ENCODE assay signal across 14 mouse cellular contexts in the genomic region with DNA sequence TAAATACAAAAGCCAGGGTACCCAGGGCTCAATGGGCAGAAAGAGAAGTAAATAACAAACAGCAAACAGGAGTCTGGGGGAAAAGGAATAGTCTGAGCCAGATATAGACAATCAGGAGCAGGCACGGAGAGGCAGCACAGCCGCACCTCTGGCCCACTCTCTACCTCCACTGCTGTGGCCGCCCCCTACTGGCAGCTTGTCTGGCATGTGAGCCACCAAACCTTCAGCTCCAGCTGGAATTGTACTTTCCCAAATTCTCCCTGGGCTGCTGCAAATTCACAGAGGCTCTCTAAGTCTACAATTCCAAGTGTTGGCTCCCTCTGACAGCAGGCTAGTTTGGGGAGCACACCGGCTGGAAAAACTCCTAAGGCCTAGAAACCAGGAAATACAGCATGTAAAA. TPM values are rescaled to one million over a fixed set of nuclear protein-coding genes. Genes with fewer than 3 reads are reported as not detected.
A peak's percentile ranks its signal among the peaks of the same experiment; 100 is the strongest.
DNase-seq lines count a peak whose midpoint lies in the region; ATAC-seq and TF ChIP-seq lines count a peak whose summit lies in the region.
"Had no signal": no experiment of that assay in that cellular context is flagged by ENCODE, and none has a peak within 500 bp of the region (broad histone marks: within the 10 kb centered on the region; RNA-seq: fewer than 3 reads in every experiment).

No protein-coding gene starts in this region.

- no peak for TF ChIP-seq EP300 in stomach, postnatal 0 days (optimal IDR thresholded peaks at IDR 0.05)

- H3K4me2 ChIP-seq in lung, embryonic 14.5 days: no peak overlapping the region
- H3K4me2 ChIP-seq in stomach, postnatal 0 days (replicated peaks; ENCODE audit: low read depth): no peak overlapping the region
- no peak overlapping the region for H3K4me2 ChIP-seq in forebrain, postnatal 0 days (ENCODE audit: low read depth)
- H3K4me2 ChIP-seq: midbrain, embryonic 12.5 days; neural tube, embryonic 13.5 days had no signal

- H3K27ac ChIP-seq in lung, embryonic 14.5 days (ENCODE audit: low read depth): no peak overlapping the region
- no peak overlapping the region for H3K27ac ChIP-seq in stomach, postnatal 0 days (replicated peaks)
- H3K27ac ChIP-seq in forebrain, postnatal 0 days (ENCODE audit: low read depth, low read length): no peak overlapping the region
- H3K27ac ChIP-seq: midbrain, embryonic 12.5 days; neural tube, embryonic 13.5 days had no signal

- H3K4me3 ChIP-seq in lung, embryonic 14.5 days (ENCODE audit: low read depth, low read length): no peak overlapping the region
- no peak overlapping the region for H3K4me3 ChIP-seq in stomach, postnatal 0 days (ENCODE audit: low read depth, low read length)
- H3K4me3 ChIP-seq in forebrain, postnatal 0 days (ENCODE audit: low read depth, low read length): no peak overlapping the region
- H3K4me3 ChIP-seq: midbrain, embryonic 12.5 days; neural tube, embryonic 13.5 days had no signal

- H3K36me3 ChIP-seq in lung, embryonic 14.5 days (ENCODE audit: insufficient read depth): no peaks in the 10 kb centered on the region
- H3K36me3 ChIP-seq in stomach, postnatal 0 days (ENCODE audit: control insufficient read depth, insufficient read depth, low read length): no peaks in the 10 kb centered on the region
- no peaks in the 10 kb centered on the region for H3K36me3 ChIP-seq in forebrain, postnatal 0 days (ENCODE audit: insufficient read depth)
- H3K36me3 ChIP-seq: midbrain, embryonic 12.5 days; neural tube, embryonic 13.5 days had no signal

- no peaks in the 10 kb centered on the region for H3K9me3 ChIP-seq in lung, embryonic 14.5 days (ENCODE audit: low read depth, low read length)
- H3K9me3 ChIP-seq in stomach, postnatal 0 days (ENCODE audit: control insufficient read depth, low read length): no peaks in the 10 kb centered on the region
- H3K9me3 ChIP-seq in forebrain, postnatal 0 days (ENCODE audit: low read length): no peaks in the 10 kb centered on the region

- H3K27me3 ChIP-seq in lung, embryonic 14.5 days (ENCODE audit: insufficient read depth, low read length): no peaks in the 10 kb centered on the region
- no peaks in the 10 kb centered on the region for H3K27me3 ChIP-seq in stomach, postnatal 0 days (ENCODE audit: control insufficient read depth, insufficient read depth, low read length)
- no peaks in the 10 kb centered on the region for H3K27me3 ChIP-seq in forebrain, postnatal 0 days (ENCODE audit: insufficient read depth, low read length)
- H3K27me3 ChIP-seq: midbrain, embryonic 12.5 days; neural tube, embryonic 13.5 days had no signal

- peak; percentile 27 for TF ChIP-seq CTCF in lung, embryonic 14.5 days (IDR thresholded peaks at IDR 0.05; ENCODE audit: low read depth)
- TF ChIP-seq CTCF in stomach, postnatal 0 days (IDR thresholded peaks at IDR 0.05; ENCODE audit: low read depth): peak; percentile 56
- no peak for TF ChIP-seq CTCF in forebrain, postnatal 0 days (IDR thresholded peaks at IDR 0.05; ENCODE audit: low read depth)

- peak; percentile 68 for DNase-seq in heart, adult 11 months
- DNase-seq in heart, adult 8-10 months (ENCODE audit: low spot score): no peak
- DNase-seq in lung, embryonic 14.5 days: no peak
- no peak for DNase-seq in lung, postnatal 25 days (ENCODE audit: low spot score)
- DNase-seq in R1 (ENCODE audit: low read depth, low spot score): peak; percentile 64
- DNase-seq in stomach, postnatal 0 days (ENCODE audit: low spot score): no peak
- no peak for DNase-seq in ovary, postnatal 10 days (ENCODE audit: low spot score)
- no peak for DNase-seq in forebrain, postnatal 0 days
- DNase-seq: gastrocnemius, postnatal 14 days; heart, postnatal 36 days; kidney, adult 11 months; right cerebral cortex, postnatal 4 days had no signal

- no peak overlapping the region for H3K9ac ChIP-seq in lung, embryonic 14.5 days
- no peak overlapping the region for H3K9ac ChIP-seq in stomach, postnatal 0 days (ENCODE audit: low read length)
- no peak overlapping the region for H3K9ac ChIP-seq in forebrain, postnatal 0 days
- H3K9ac ChIP-seq: midbrain, embryonic 12.5 days; neural tube, embryonic 13.5 days had no signal

- WGBS in lung, embryonic 14.5 days: 58% methylated on average over 4 of the region's 4 CpGs
- 70% methylated on average over 4 of the region's 4 CpGs for WGBS in stomach, postnatal 0 days
- WGBS in forebrain, postnatal 0 days: 75% methylated on average over 4 of the region's 4 CpGs

- no peak for ATAC-seq in lung, embryonic 14.5 days (ENCODE audit: insufficient read depth)
- no peak for ATAC-seq in stomach, postnatal 0 days (ENCODE audit: low FRiP score, low TSS enrichment)
- no peak for ATAC-seq in forebrain, postnatal 0 days

- no peaks in the 10 kb centered on the region for H3K4me1 ChIP-seq in lung, embryonic 14.5 days (ENCODE audit: insufficient read depth)
- no peaks in the 10 kb centered on the region for H3K4me1 ChIP-seq in stomach, postnatal 0 days (replicated peaks; ENCODE audit: control insufficient read depth, insufficient read depth)
- no peaks in the 10 kb centered on the region for H3K4me1 ChIP-seq in forebrain, postnatal 0 days (ENCODE audit: insufficient read depth)
- H3K4me1 ChIP-seq: midbrain, embryonic 12.5 days; neural tube, embryonic 13.5 days had no signal

RNA-seq across cellular contexts. Expression of a gene that starts 39.3 kb away (rescaled TPM):
- total RNA-seq in heart, adult 8-10 months (2022): 10 to 100 TPM; 32.6 to 40.9 (median 37.7) TPM
- polyA plus RNA-seq in lung, embryonic 14.5 days (2014; fragmentation: Nextera tagmentation; extraction: Ambion mirVana): 38.3 and 44.6 TPM in 2 replicates
- 81.6 and 92.1 TPM in 2 replicates for polyA plus RNA-seq in stomach, postnatal 0 days (2015; fragmentation: Nextera tagmentation; extraction: Ambion mirVana)
- 11.3 and 12.1 TPM in 2 replicates for total RNA-seq in forebrain, postnatal 0 days (2014; rRNA removed)
- 13.2 and 18.5 TPM in 2 replicates for polyA plus RNA-seq in forebrain, postnatal 0 days (2015; fragmentation: Nextera tagmentation; extraction: Ambion mirVana)

Comparison
In these comparisons a context has a peak if more than half of its experiments do, and no peak if none do; other contexts are left out.
1. DNase-seq: peak in heart, adult 11 months (single experiment) and R1 (single experiment); none in heart, adult 8-10 months (single experiment), lung, embryonic 14.5 days (single experiment), lung, postnatal 25 days (single experiment), stomach, postnatal 0 days (single experiment), ovary, postnatal 10 days (single experiment) and forebrain, postnatal 0 days (single experiment).